Comparison of ENCODE assay signal across 13 mouse cellular contexts in the genomic region with DNA sequence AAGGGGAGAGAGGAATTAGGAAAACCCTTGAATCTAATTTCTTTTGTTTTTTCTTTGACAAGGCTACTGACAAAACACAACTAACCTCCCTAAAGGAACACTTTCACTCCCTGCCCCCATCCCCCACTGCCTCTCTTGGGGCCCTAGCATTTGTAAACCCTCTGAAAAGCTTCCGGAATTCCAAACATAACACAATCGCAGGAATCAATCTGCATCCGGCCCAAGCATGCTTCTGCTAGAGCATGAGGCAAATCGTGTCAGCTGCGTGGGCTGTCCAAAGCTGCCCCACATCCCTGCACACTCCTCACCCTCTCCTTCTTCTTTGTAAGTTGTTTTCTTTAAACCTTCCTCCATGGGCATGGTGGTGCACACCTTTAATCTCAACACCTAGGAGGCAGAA. TPM values are rescaled to one million over a fixed set of nuclear protein-coding genes. Genes with fewer than 3 reads are reported as not detected.
DNase-seq lines count a peak whose midpoint lies in the region; ATAC-seq lines count a peak whose summit lies in the region.
"Had no signal": no experiment of that assay in that cellular context is flagged by ENCODE, and none has a peak within 500 bp of the region (broad histone marks: within the 10 kb centered on the region; RNA-seq: fewer than 3 reads in every experiment).

No protein-coding gene starts in this region.

- H3K4me2 ChIP-seq in midbrain, embryonic 15.5 days = no peak overlapping the region
- no peak overlapping the region for H3K4me2 ChIP-seq in heart, embryonic 16.5 days (ENCODE audit: low read depth, low read length)
- no peak overlapping the region for H3K4me2 ChIP-seq in stomach, embryonic 16.5 days (ENCODE audit: low read depth, low read length)
- H3K4me2 ChIP-seq: neural tube, embryonic 12.5 days had no signal

- H3K4me3 ChIP-seq in midbrain, embryonic 10.5 days = no peak overlapping the region
- H3K4me3 ChIP-seq in midbrain, embryonic 15.5 days = no peak overlapping the region
- H3K4me3 ChIP-seq in heart, embryonic 16.5 days (ENCODE audit: low read length) = no peak overlapping the region
- H3K4me3 ChIP-seq in stomach, embryonic 16.5 days (replicated peaks; ENCODE audit: low read length) = no peak overlapping the region
- H3K4me3 ChIP-seq: neural tube, embryonic 12.5 days had no signal

- H3K9me3 ChIP-seq in midbrain, embryonic 10.5 days (replicated peaks) = no peaks in the 10 kb centered on the region; the same call in 1 of the 2 replicates
- no peaks in the 10 kb centered on the region for H3K9me3 ChIP-seq in midbrain, embryonic 15.5 days
- peaks cover 16% of the 10 kb centered on the region for H3K9me3 ChIP-seq in heart, embryonic 16.5 days (replicated peaks; ENCODE audit: control insufficient read depth, low read length)
- no peaks in the 10 kb centered on the region; the same call in 1 of the 2 replicates for H3K9me3 ChIP-seq in stomach, embryonic 16.5 days (replicated peaks; ENCODE audit: control insufficient read depth, low read length)
- H3K9me3 ChIP-seq: neural tube, embryonic 12.5 days had no signal

- DNase-seq in midbrain, embryonic 10.5 days (ENCODE audit: low spot score) = no peak
- DNase-seq in kidney, postnatal 25 days = peak; percentile 60 to 70
- DNase-seq in adrenal gland, adult 18-20 months (ENCODE audit: low spot score in 2 of 2) = no peak
- DNase-seq in urinary bladder, postnatal 10 days (ENCODE audit: low spot score) = no peak
- DNase-seq in left cerebral cortex, postnatal 36 days (ENCODE audit: low spot score in 2 of 2) = no peak
- DNase-seq: cerebellum, adult 9-11 months; right cerebral cortex, postnatal 4 days had no signal

- peaks cover 18% of the 10 kb centered on the region for H3K4me1 ChIP-seq in midbrain, embryonic 10.5 days
- peaks cover 12% of the 10 kb centered on the region for H3K4me1 ChIP-seq in midbrain, embryonic 15.5 days
- H3K4me1 ChIP-seq in heart, embryonic 16.5 days (ENCODE audit: control insufficient read depth, insufficient read depth, low read length) = no peaks in the 10 kb centered on the region
- H3K4me1 ChIP-seq in stomach, embryonic 16.5 days (ENCODE audit: control insufficient read depth, insufficient read depth, low read length) = peaks cover 11% of the 10 kb centered on the region; the same call in 1 of the 2 replicates

- intact Hi-C loops in left cerebral cortex, postnatal 36 days (cut with DNase I) = no loop called here

- H3K9ac ChIP-seq in midbrain, embryonic 15.5 days = no peak overlapping the region
- H3K9ac ChIP-seq in heart, embryonic 16.5 days (ENCODE audit: low read length) = no peak overlapping the region
- H3K9ac ChIP-seq in stomach, embryonic 16.5 days (ENCODE audit: low read length) = no peak overlapping the region
- H3K9ac ChIP-seq: neural tube, embryonic 12.5 days had no signal

- H3K27me3 ChIP-seq in midbrain, embryonic 10.5 days (ENCODE audit: low read depth, poor library complexity, severe bottlenecking) = peaks cover 3% of the 10 kb centered on the region; the same call in 1 of the 2 replicates
- no peaks in the 10 kb centered on the region for H3K27me3 ChIP-seq in midbrain, embryonic 15.5 days (replicated peaks)
- H3K27me3 ChIP-seq in heart, embryonic 16.5 days (ENCODE audit: control insufficient read depth, insufficient read depth, low read length) = no peaks in the 10 kb centered on the region
- no peaks in the 10 kb centered on the region for H3K27me3 ChIP-seq in stomach, embryonic 16.5 days (ENCODE audit: control insufficient read depth, insufficient read depth, low read length)
- H3K27me3 ChIP-seq: neural tube, embryonic 12.5 days had no signal

- 57% methylated on average over 5 of the region's 5 CpGs for WGBS in midbrain, embryonic 10.5 days
- WGBS in midbrain, embryonic 15.5 days = 25% methylated on average over 5 of the region's 5 CpGs
- 19% methylated on average over 5 of the region's 5 CpGs for WGBS in heart, embryonic 16.5 days
- WGBS in stomach, embryonic 16.5 days = 11% methylated on average over 5 of the region's 5 CpGs

- H3K27ac ChIP-seq in midbrain, embryonic 10.5 days (replicated peaks) = peak overlapping the region; percentile 73; the same call in 1 of the 2 replicates
- H3K27ac ChIP-seq in midbrain, embryonic 15.5 days = no peak overlapping the region
- no peak overlapping the region for H3K27ac ChIP-seq in heart, embryonic 16.5 days (ENCODE audit: low read length)
- H3K27ac ChIP-seq in stomach, embryonic 16.5 days (ENCODE audit: low read length) = peak overlapping the region; percentile 29; the same call in 1 of the 2 replicates
- H3K27ac ChIP-seq: macrophage; neural tube, embryonic 12.5 days had no signal

- no peaks in the 10 kb centered on the region for H3K36me3 ChIP-seq in midbrain, embryonic 10.5 days
- no peaks in the 10 kb centered on the region for H3K36me3 ChIP-seq in midbrain, embryonic 15.5 days (replicated peaks)
- H3K36me3 ChIP-seq in heart, embryonic 16.5 days (ENCODE audit: control insufficient read depth, insufficient read depth) = no peaks in the 10 kb centered on the region
- H3K36me3 ChIP-seq in stomach, embryonic 16.5 days (ENCODE audit: control insufficient read depth, insufficient read depth, low read length) = no peaks in the 10 kb centered on the region
- H3K36me3 ChIP-seq: neural tube, embryonic 12.5 days had no signal

- ATAC-seq in midbrain, embryonic 15.5 days (replicated peaks) = no peak
- ATAC-seq in heart, embryonic 16.5 days (replicated peaks; ENCODE audit: extremely low read depth, insufficient read depth, low FRiP score) = peak; percentile 55; the same call in 1 of the 2 replicates
- peak; percentile 61; the same call in 1 of the 2 replicates for ATAC-seq in stomach, embryonic 16.5 days (ENCODE audit: insufficient read depth, low FRiP score)
- ATAC-seq: forebrain, embryonic 14.5 days had no signal

RNA-seq across cellular contexts. Expression of a gene that starts 4.9 kb away (rescaled TPM):
- polyA plus RNA-seq in midbrain, embryonic 10.5 days (2016; fragmentation: Nextera tagmentation; extraction: Ambion mirVana) = 0.17 and 0.97 TPM in 2 replicates
- polyA plus RNA-seq in midbrain, embryonic 15.5 days (2015; fragmentation: Nextera tagmentation; extraction: Ambion mirVana) = 19.2 and 19.9 TPM in 2 replicates
- polyA plus RNA-seq in heart, embryonic 16.5 days (2015; fragmentation: Nextera tagmentation; extraction: Ambion mirVana) = 1.2 and 2.0 TPM in 2 replicates
- polyA plus RNA-seq in stomach, embryonic 16.5 days (2015; fragmentation: Nextera tagmentation; extraction: Ambion mirVana) = 12.2 and 13.8 TPM in 2 replicates
- total RNA-seq in adrenal gland, adult 18-20 months (2021) = 1 to 10 TPM; 1.4 to 2.3 TPM
- total RNA-seq in left cerebral cortex, postnatal 36 days (2021) = 1 to 10 TPM; 2.2 to 3.4 TPM
- polyA plus RNA-seq: macrophage had no signal

Comparison
In these comparisons a context has a peak if more than half of its experiments do, and no peak if none do; other contexts are left out.
1. H3K27ac ChIP-seq: peak in midbrain, embryonic 10.5 days (single experiment) and stomach, embryonic 16.5 days (single experiment); none in midbrain, embryonic 15.5 days (single experiment) and heart, embryonic 16.5 days (single experiment).
2. DNase-seq: peak in kidney, postnatal 25 days (2 of 2); none in midbrain, embryonic 10.5 days (single experiment), adrenal gland, adult 18-20 months (0 of 2), urinary bladder, postnatal 10 days (single experiment) and left cerebral cortex, postnatal 36 days (0 of 2).